Mouse (Mus musculus): ENCODE data around the gene Rimkla. TPM values are rescaled to one million over a fixed set of nuclear protein-coding genes. Genes with fewer than 3 reads are reported as not detected.

Gene Rimkla
- total and polyA plus RNA-seq, 2 experiments from 2014 or later: 3.0 to 6.4 TPM

DNA sequence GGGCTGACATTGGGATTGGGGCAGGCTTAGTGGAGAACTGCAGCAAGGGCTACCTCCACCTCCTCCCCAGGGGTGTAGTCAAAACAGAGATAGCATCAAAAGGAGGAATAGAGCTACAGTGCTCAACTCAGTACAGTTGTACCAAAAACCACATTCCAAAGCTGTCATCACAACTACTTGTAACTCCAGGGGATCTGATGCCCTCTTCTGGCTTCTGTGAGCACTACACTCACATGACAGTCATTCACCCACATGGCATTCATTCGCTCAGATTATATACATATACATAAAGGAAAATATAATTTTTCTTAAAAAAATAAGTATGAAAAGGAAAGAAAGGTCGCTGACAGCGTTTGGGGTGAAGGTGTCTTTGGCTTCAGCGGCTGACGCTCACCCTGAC lies 32.1 kb downstream of the Rimkla start:
- ATAC-seq (ENCODE audit: insufficient read depth, low read depth) (no peak), DNase-seq (ENCODE audit: low spot score) (peak; percentile 59)
- peak; percentile 50 for TF ChIP-seq CTCF (IDR thresholded peaks at IDR 0.05; ENCODE audit: low read depth)
- TF ChIP-seq EP300 (IDR thresholded peaks at IDR 0.05; ENCODE audit: low read depth): no peak
- Histone ChIP-seq H3K4me1 (ENCODE audit: control insufficient read depth, insufficient read depth) (peaks cover 9% of the 10 kb centered on the region; the same call in 1 of the 2 replicates), H3K27me3 (ENCODE audit: control insufficient read depth, insufficient read depth, low read length) (no peaks in the 10 kb centered on the region), H3K4me2 (ENCODE audit: low read depth, low read length) (no peak overlapping the region), H3K27ac (ENCODE audit: low read depth) (peak overlapping the region; percentile 62), H3K36me3 (replicated peaks; ENCODE audit: control insufficient read depth, insufficient read depth, low read length) (no peaks in the 10 kb centered on the region), H3K9me3 (replicated peaks; ENCODE audit: control insufficient read depth, low read length) (no peaks in the 10 kb centered on the region), H3K4me3 (ENCODE audit: low read depth, low read length) (no peak overlapping the region), H3K9ac (replicated peaks; ENCODE audit: low read depth, low read length) (no peak overlapping the region)
- WGBS: 44% methylated on average over 5 of the region's 5 CpGs

DNA sequence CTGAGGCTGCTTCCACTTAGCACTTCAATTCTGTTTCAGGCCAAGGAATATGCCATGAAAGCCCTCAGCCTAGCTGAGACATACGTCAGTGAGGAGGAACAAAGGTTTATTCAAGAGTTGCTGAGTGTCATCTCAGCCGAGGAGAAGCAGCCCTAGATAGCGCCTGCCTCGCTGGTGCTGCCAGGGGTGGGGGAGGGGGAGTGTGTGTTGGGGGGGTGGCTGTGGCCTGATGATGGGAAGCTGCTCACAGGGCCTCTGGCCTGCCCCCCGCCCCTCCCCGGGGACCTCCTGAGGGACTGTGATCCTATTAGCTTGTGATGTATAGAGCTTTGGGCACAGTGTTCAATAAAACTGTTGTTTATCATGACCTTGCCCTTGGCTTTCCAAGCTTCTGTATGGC lies 38.9 kb downstream of the Rimkla start:
- ATAC-seq (ENCODE audit: insufficient read depth, low read depth) (no peak), DNase-seq (ENCODE audit: low spot score) (no peak)
- Histone ChIP-seq H3K9ac (replicated peaks; ENCODE audit: low read depth, low read length) (no peak overlapping the region), H3K4me3 (ENCODE audit: low read depth, low read length) (no peak overlapping the region), H3K27ac (ENCODE audit: low read depth) (no peak overlapping the region), H3K4me2 (ENCODE audit: low read depth, low read length) (no peak overlapping the region), H3K36me3 (replicated peaks; ENCODE audit: control insufficient read depth, insufficient read depth, low read length) (no peaks in the 10 kb centered on the region), H3K27me3 (ENCODE audit: control insufficient read depth, insufficient read depth, low read length) (no peaks in the 10 kb centered on the region), H3K9me3 (replicated peaks; ENCODE audit: control insufficient read depth, low read length) (no peaks in the 10 kb centered on the region), H3K4me1 (ENCODE audit: control insufficient read depth, insufficient read depth) (0 out of 2 replicates have a peak, but pooled peaks cover 3% of the 10 kb centered on the region)
- TF ChIP-seq EP300 (IDR thresholded peaks at IDR 0.05; ENCODE audit: low read depth) (no peak), CTCF (IDR thresholded peaks at IDR 0.05; ENCODE audit: low read depth) (no peak)
- WGBS: 18% methylated on average over 6 of the region's 6 CpGs

DNA sequence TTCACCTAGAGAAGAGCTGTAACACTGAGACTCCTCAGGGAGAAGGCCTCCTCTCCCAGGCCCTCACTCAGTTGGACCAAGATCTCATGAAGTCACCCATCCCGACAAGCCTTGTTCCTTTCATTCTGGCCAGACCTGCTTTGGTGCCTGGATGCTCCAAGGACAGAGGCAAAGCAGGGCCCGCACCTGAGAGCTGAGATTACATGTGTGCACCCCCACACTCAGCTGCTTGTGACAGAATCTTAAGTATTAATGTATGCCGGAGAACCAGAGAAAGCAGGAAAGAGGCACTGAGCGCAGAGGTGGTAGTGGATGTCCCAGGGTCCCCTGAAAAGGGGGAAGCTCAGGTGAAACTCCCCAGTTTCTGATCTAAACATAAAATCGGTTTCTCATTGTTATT lies 39.3 kb downstream of the Rimkla start:
- no peaks in the 10 kb centered on the region for H3K9me3 ChIP-seq (replicated peaks; ENCODE audit: control insufficient read depth, low read length)
- H3K4me1 ChIP-seq (ENCODE audit: control insufficient read depth, insufficient read depth): 0 out of 2 replicates have a peak, but pooled peaks cover 3% of the 10 kb centered on the region
- TF ChIP-seq EP300 (IDR thresholded peaks at IDR 0.05; ENCODE audit: low read depth) (no peak), CTCF (IDR thresholded peaks at IDR 0.05; ENCODE audit: low read depth) (no peak)
- no peak for DNase-seq (ENCODE audit: low spot score)
- H3K27ac ChIP-seq (ENCODE audit: low read depth): no peak overlapping the region
- no peak overlapping the region for H3K4me3 ChIP-seq (ENCODE audit: low read depth, low read length)
- H3K27me3 ChIP-seq (ENCODE audit: control insufficient read depth, insufficient read depth, low read length): no peaks in the 10 kb centered on the region
- no peaks in the 10 kb centered on the region for H3K36me3 ChIP-seq (replicated peaks; ENCODE audit: control insufficient read depth, insufficient read depth, low read length)
- no peak for ATAC-seq (ENCODE audit: insufficient read depth, low read depth)
- no peak overlapping the region for H3K4me2 ChIP-seq (ENCODE audit: low read depth, low read length)
- WGBS: 50% methylated on average over 5 of the region's 5 CpGs
- H3K9ac ChIP-seq (replicated peaks; ENCODE audit: low read depth, low read length): no peak overlapping the region

DNA sequence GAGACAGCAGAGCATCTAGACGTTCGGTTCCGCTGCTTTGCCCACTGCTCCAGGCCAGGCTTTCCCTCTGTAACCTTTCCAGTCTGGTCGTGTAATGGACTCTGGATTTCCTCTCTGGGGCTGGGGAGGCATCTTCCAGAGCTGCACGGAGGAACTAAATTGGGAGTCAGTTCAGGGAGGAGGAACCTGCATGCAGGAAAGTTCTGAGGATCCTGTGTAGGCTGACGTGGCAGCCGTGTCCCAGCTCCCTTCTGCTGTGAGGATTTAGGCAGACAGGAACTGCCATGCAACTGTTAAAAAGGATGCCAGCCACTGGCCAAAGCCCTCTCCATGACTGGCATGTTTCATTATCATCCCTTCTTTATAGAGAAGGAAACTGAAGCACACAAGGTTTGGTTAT lies 42.0 kb downstream of the Rimkla start:
- no peak for TF ChIP-seq EP300 (IDR thresholded peaks at IDR 0.05; ENCODE audit: low read depth)
- TF ChIP-seq CTCF (IDR thresholded peaks at IDR 0.05; ENCODE audit: low read depth): no peak
- WGBS: 63% methylated on average over 7 of the region's 7 CpGs
- Histone ChIP-seq H3K9ac (replicated peaks; ENCODE audit: low read depth, low read length) (no peak overlapping the region), H3K27ac (ENCODE audit: low read depth) (no peak overlapping the region), H3K4me3 (ENCODE audit: low read depth, low read length) (no peak overlapping the region), H3K4me2 (ENCODE audit: low read depth, low read length) (no peak overlapping the region), H3K4me1 (ENCODE audit: control insufficient read depth, insufficient read depth) (0 out of 2 replicates have a peak, but pooled peaks cover 3% of the 10 kb centered on the region), H3K27me3 (ENCODE audit: control insufficient read depth, insufficient read depth, low read length) (no peaks in the 10 kb centered on the region), H3K36me3 (replicated peaks; ENCODE audit: control insufficient read depth, insufficient read depth, low read length) (no peaks in the 10 kb centered on the region), H3K9me3 (replicated peaks; ENCODE audit: control insufficient read depth, low read length) (no peaks in the 10 kb centered on the region)
- DNase-seq (ENCODE audit: low spot score) (no peak), ATAC-seq (ENCODE audit: insufficient read depth, low read depth) (no peak)

GRCm38 (mm10) chr4:119447786-119448185 lies 44.6 kb downstream of the Rimkla start:
- H3K27ac ChIP-seq (ENCODE audit: low read depth): no peak overlapping the region
- ATAC-seq (ENCODE audit: insufficient read depth, low read depth) (no peak), DNase-seq (ENCODE audit: low spot score) (no peak)
- no peak for TF ChIP-seq EP300 (IDR thresholded peaks at IDR 0.05; ENCODE audit: low read depth)
- no peak overlapping the region for H3K9ac ChIP-seq (replicated peaks; ENCODE audit: low read depth, low read length)
- H3K27me3 ChIP-seq (ENCODE audit: control insufficient read depth, insufficient read depth, low read length): no peaks in the 10 kb centered on the region
- H3K4me1 ChIP-seq (ENCODE audit: control insufficient read depth, insufficient read depth): no peaks in the 10 kb centered on the region
- H3K4me3 ChIP-seq (ENCODE audit: low read depth, low read length): no peak overlapping the region
- H3K36me3 ChIP-seq (replicated peaks; ENCODE audit: control insufficient read depth, insufficient read depth, low read length): no peaks in the 10 kb centered on the region
- no peak overlapping the region for H3K4me2 ChIP-seq (ENCODE audit: low read depth, low read length)
- 67% methylated on average over 3 of the region's 3 CpGs for WGBS
- no peaks in the 10 kb centered on the region for H3K9me3 ChIP-seq (replicated peaks; ENCODE audit: control insufficient read depth, low read length)

DNA sequence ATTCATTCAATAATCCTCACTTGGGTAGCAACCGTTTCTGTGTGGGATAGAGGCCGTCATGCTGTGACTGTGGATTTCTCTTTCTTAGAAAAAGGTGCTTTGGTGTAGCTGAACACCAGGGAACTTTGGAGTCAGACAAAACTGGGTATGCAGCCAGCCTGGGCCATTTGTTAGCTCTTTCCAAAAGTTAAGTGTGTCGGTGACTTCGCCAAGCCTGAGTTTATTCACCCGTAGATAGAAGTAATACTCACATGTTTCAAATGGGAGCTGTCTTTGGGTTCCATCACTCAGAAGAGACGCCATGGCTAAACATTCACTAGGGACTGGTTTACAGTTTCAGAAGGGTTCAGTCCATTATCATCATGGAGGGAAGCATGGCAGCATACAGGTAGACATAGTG lies 45.2 kb downstream of the Rimkla start:
- no peak for ATAC-seq (ENCODE audit: insufficient read depth, low read depth)
- H3K4me3 ChIP-seq (ENCODE audit: low read depth, low read length): no peak overlapping the region
- TF ChIP-seq EP300 (IDR thresholded peaks at IDR 0.05; ENCODE audit: low read depth) (no peak), CTCF (IDR thresholded peaks at IDR 0.05; ENCODE audit: low read depth) (no peak)
- 92% methylated on average over 6 of the region's 6 CpGs for WGBS
- H3K9me3 ChIP-seq (replicated peaks; ENCODE audit: control insufficient read depth, low read length): no peaks in the 10 kb centered on the region
- no peak for DNase-seq (ENCODE audit: low spot score)
- no peak overlapping the region for H3K27ac ChIP-seq (ENCODE audit: low read depth)
- H3K4me1 ChIP-seq (ENCODE audit: control insufficient read depth, insufficient read depth): no peaks in the 10 kb centered on the region
- no peaks in the 10 kb centered on the region for H3K27me3 ChIP-seq (ENCODE audit: control insufficient read depth, insufficient read depth, low read length)
- no peak overlapping the region for H3K4me2 ChIP-seq (ENCODE audit: low read depth, low read length)
- H3K36me3 ChIP-seq (replicated peaks; ENCODE audit: control insufficient read depth, insufficient read depth, low read length): no peaks in the 10 kb centered on the region
- H3K9ac ChIP-seq (replicated peaks; ENCODE audit: low read depth, low read length): no peak overlapping the region
